Mouse (Mus musculus) heart, embryonic 10.5 days (tissue): Measurements from ENCODE around the gene Tnpo3. TPM values are rescaled to one million over a fixed set of nuclear protein-coding genes. Genes with fewer than 3 reads are reported as not detected.

Experiments
- DNase-seq: peaks from one replicate; pipeline ENCODE4 v3.0.0-alpha.2; 2017; ENCODE audit warnings: low spot score
- H3K27ac ChIP-seq: fragments of 300-500 bp; sonication (generic); 2 replicates; pipeline ENCODE4 v1.5.1; 2016; ENCODE audit warnings: mild to moderate bottlenecking
- H3K27me3 ChIP-seq: fragments of 300-500 bp; sonication (generic); 2 replicates; pipeline ENCODE4 v1.6.1; 2016; ENCODE audit warnings: mild to moderate bottlenecking; ENCODE audit not compliant: poor library complexity, insufficient read depth, severe bottlenecking
- H3K36me3 ChIP-seq: fragments of 300-500 bp; sonication (generic); 2 replicates; pipeline ENCODE4 v1.6.1; 2016; ENCODE audit warnings: mild to moderate bottlenecking, moderate library complexity
- H3K4me1 ChIP-seq: fragments of 300-500 bp; sonication (generic); 2 replicates; pipeline ENCODE4 v1.6.1; 2016; ENCODE audit warnings: mild to moderate bottlenecking
- H3K4me3 ChIP-seq: fragments of 300-500 bp; sonication (generic); 2 replicates; pipeline ENCODE4 v1.5.1; 2016; ENCODE audit warnings: mild to moderate bottlenecking, moderate library complexity
- H3K9me3 ChIP-seq: fragments of 300-500 bp; sonication (generic); 2 replicates; pipeline ENCODE4 v1.6.1; 2016; ENCODE audit warnings: mild to moderate bottlenecking, moderate library complexity
- WGBS: fragments of 180-500 bp; shearing (Covaris S2); methylation state at CpG from one replicate; pipeline ENCODE4 v1.1.7; 2016; 5-methylcytosine and 5-hydroxymethylcytosine counted together
- polyA plus RNA-seq: library from polyadenylated mRNA; unstranded; fragments of >200 nt; fragmentation: Nextera tagmentation; extraction: Ambion mirVana; gene quantifications from 2 replicates; pipeline ENCODE4 v1.2.1, GENCODE M21; 2016

Tnpo3 gene
- polyA plus RNA-seq, 1 experiment from 2014 or later: 90.2 TPM

DNA sequence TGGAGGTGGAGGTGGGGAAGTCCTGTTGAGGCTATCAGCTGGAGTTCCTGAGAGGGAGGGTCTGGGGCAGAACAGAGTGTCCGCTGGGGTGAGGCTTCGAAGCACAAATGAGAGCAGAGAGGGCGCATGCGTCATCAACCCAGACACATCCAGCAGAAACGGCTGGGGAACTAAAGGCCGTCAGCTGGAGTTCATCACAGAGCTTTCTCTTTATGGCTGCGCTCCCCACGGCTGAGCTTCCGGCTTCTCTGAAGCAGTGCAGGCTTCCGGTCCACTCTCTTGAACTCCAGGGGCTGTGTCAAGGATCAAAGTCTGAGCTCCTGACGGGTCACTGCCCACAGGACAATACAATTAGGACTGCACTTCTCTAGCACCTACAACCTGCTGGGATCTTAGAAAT lies 96.4 kb downstream of the Tnpo3 start:
- peaks cover 11% of the 10 kb centered on the region; the same call in 1 of the 2 replicates for H3K27me3 ChIP-seq
- H3K9me3 ChIP-seq: no peaks in the 10 kb centered on the region
- peak overlapping the region; percentile 45 for H3K4me3 ChIP-seq
- peaks cover 54% of the 10 kb centered on the region for H3K4me1 ChIP-seq
- peak; percentile 87 for DNase-seq
- WGBS: 0% methylated on average over 11 of the region's 11 CpGs
- peak overlapping the region; percentile 86 for H3K27ac ChIP-seq
- H3K36me3 ChIP-seq: no peaks in the 10 kb centered on the region

DNA sequence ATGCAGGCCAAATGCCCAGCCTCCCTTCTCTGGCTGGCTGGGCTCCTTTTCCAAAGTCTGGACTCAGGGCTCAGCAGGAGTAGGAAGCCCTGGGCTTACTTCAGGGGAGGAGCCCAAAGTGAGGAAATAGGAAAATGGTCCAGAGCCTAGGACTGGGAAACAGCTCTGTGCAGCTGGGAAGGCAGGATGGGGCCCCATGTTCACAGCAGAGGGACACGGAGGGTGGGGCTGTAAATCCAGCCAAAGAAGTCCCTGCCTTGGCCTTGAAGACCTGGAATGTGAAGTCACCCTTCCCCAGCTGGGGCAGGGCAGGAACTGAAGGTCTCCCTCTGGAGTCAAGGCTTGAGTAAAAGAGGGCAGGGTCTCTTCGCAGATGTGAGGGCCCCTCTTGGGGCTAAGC lies 100.6 kb downstream of the Tnpo3 start:
- 48% methylated on average over 2 of the region's 2 CpGs for WGBS
- Histone ChIP-seq H3K27me3 (peaks cover 45% of the 10 kb centered on the region), H3K4me3 (0 out of 2 replicates have a peak overlapping the region, but pooled peaks have one; percentile 15), H3K4me1 (peaks cover 61% of the 10 kb centered on the region), H3K9me3 (no peaks in the 10 kb centered on the region), H3K27ac (peak overlapping the region; percentile 44; the same call in 1 of the 2 replicates), H3K36me3 (peaks cover 2% of the 10 kb centered on the region; the same call in 1 of the 2 replicates)
- DNase-seq: no peak

DNA sequence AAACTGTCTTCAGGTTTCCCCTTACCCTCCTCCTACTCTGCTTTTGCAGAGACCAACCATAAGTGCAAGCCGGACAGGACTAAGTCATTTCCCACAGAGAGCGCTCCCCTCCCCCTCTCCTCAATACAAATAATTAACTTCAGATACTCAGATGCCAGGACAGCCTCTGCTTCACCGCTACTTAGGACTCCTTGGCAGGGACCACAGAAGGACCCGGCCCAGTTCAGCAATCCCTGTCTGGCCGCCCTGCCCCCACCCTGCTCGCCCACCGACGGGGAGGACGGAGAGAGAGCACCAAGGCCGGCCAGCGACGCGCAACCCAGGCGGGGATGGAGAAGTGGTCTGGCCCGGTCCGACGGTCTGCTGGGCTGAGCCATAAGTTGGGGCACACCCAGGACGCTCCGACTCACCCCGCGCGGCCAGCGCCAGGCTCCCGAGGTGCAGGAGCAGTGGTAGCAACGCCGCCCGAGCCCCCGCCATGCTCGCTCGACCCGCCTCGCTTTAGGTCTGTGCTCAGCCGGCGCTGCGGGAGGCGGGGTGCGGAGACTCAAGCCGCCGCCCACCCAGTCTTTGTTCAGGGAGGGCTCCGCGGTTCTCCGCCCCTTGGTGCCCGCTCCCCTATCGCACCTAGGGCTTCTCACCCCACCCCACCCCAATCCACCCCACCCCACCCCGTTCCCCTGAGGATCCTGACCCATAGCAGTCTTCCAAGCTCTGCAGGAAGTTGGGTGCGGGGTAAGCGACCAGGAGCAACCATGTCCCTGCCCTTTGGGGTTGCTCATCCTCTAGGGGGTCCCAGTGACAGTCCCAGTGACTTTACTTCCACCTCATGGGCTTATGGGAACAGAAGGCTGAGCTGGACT lies 102.0 kb downstream of the Tnpo3 start, which contains the start of gene Kcp:
TSS of gene Kcp (minus strand) at position 506 of the 863 bp plus-strand sequence.
- H3K4me1 ChIP-seq: peaks cover 46% of the 10 kb centered on the region
- H3K36me3 ChIP-seq: peaks cover 2% of the 10 kb centered on the region; the same call in 1 of the 2 replicates
- WGBS: 1% methylated on average over 47 of the region's 47 CpGs
- peak within 1 kb of the TSS; percentile 89 for H3K27ac ChIP-seq
- peak within 1 kb of the TSS; percentile 77 for H3K4me3 ChIP-seq
- peaks cover 50% of the 10 kb centered on the region for H3K27me3 ChIP-seq
- H3K9me3 ChIP-seq: no peaks in the 10 kb centered on the region
- DNase-seq: no peak

DNA sequence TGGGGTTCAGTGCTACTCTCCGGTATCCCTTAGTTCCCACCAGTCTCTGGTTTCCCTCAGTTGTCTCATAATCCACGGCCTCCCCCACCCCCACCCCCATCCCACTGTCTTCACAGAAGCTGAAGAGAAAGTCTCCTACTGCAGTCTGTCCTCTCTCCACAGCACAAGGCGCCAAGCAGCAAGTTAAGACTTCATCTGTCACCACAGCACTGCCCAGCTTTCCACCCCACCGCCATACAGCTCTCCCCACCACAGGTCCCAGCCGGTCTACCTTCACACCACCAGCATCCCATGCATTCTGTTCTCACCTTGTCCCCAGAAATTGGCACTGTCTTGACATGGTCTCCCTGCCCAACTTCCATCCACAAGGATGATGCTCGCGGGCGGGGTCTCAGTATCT lies 102.9 kb downstream of the Tnpo3 start:
- Histone ChIP-seq H3K9me3 (no peaks in the 10 kb centered on the region), H3K27me3 (peaks cover 50% of the 10 kb centered on the region), H3K4me1 (peaks cover 41% of the 10 kb centered on the region), H3K27ac (peak overlapping the region; percentile 89), H3K4me3 (peak overlapping the region; percentile 77), H3K36me3 (peaks cover 7% of the 10 kb centered on the region; the same call in 1 of the 2 replicates)
- WGBS: 21% methylated on average over 8 of the region's 8 CpGs
- DNase-seq: no peak

DNA sequence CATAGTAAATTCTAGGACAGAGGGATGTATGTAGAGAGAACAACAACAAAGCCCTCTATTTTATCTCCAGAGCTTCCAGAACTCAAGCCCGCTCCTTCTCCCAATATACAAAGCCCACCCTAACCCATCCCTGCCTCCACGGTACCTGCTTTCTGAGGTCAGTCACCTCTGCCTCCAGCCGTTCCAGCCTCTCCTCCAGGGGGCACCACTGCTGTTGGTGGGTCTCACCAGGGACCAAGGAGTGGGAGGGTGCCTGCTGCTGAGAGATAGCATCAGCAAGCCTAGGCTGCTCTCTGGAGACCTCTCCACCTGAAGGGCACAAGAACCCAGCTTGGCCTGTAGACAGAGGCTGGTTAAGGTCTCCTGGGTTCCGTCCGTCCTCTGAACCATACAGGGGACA lies 104.2 kb downstream of the Tnpo3 start:
- Histone ChIP-seq H3K9me3 (no peaks in the 10 kb centered on the region), H3K27me3 (peaks cover 50% of the 10 kb centered on the region), H3K4me1 (peaks cover 44% of the 10 kb centered on the region), H3K36me3 (peaks cover 9% of the 10 kb centered on the region; the same call in 1 of the 2 replicates), H3K27ac (no peak overlapping the region), H3K4me3 (no peak overlapping the region)
- DNase-seq: no peak
- 90% methylated on average over 5 of the region's 5 CpGs for WGBS

DNA sequence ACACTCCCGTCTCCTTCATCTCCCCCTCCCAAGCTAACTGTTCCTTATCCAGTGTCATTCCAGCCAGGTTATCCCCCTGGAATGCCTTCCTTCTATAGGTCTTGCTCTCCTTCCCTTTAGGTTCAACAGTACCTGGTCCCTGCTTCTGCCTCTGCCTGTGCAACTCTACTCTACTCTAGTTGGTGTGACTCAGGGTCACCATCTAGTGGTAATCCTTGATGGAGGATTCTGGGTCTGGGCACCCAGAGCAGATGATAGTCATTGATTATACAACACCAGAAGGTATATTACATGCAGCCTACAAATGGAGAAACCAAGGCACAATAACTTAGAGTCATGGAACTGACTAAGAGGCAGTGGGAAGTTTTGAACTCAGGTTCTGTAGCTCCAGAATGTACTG lies 108.1 kb downstream of the Tnpo3 start:
- Histone ChIP-seq H3K9me3 (no peaks in the 10 kb centered on the region), H3K27ac (no peak overlapping the region), H3K36me3 (peaks cover 26% of the 10 kb centered on the region), H3K4me1 (peaks cover 18% of the 10 kb centered on the region), H3K4me3 (no peak overlapping the region), H3K27me3 (peaks cover 48% of the 10 kb centered on the region)
- 86% methylated on average over 1 of the region's 1 CpGs for WGBS
- no peak for DNase-seq

DNA sequence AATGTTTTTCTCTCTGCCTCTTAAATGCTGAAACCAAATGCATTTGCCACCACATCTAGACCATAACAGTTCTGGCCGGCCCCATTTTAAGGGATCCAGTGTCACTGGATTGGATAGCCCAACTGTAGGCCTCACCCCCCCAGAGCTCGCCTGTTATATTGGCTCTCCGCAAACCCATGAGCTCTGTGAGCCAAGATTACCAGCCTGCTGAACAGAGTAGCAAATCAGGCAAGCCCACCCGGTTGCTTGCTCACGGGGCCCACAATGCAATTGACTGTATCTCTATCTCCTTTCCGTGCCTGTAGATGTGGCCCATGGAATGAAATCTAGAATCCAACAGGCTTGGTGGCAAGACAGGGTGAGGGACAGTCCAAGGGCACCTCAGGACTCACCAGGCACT lies 108.9 kb downstream of the Tnpo3 start:
- Histone ChIP-seq H3K36me3 (peaks cover 32% of the 10 kb centered on the region), H3K4me3 (no peak overlapping the region), H3K27me3 (peaks cover 48% of the 10 kb centered on the region), H3K9me3 (no peaks in the 10 kb centered on the region), H3K27ac (no peak overlapping the region; the same call in 1 of the 2 replicates), H3K4me1 (peaks cover 18% of the 10 kb centered on the region)
- WGBS: 80% methylated on average over 6 of the region's 6 CpGs
- DNase-seq: no peak

DNA sequence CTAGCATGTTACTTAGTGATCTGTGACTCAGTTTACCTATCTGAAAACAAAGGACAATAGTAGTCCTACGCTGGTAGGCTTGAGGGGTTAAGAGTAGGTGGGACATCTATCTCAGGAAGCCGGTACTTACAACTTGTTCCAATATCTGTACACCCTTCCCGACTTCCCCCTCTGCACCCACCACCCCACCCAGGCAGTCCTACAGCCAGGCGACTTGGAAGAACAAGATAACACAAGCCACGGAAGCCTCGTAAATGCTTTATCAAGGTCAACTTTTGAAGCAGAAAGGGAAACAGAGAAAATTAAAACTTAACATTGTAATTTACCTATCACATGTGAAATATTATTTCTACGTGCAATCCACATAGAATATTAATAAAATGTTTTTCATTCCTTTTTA lies 109.5 kb downstream of the Tnpo3 start:
- WGBS: 72% methylated on average over 7 of the region's 7 CpGs
- Histone ChIP-seq H3K9me3 (no peaks in the 10 kb centered on the region), H3K4me1 (peaks cover 18% of the 10 kb centered on the region), H3K36me3 (peaks cover 35% of the 10 kb centered on the region), H3K4me3 (no peak overlapping the region), H3K27me3 (peaks cover 50% of the 10 kb centered on the region), H3K27ac (no peak overlapping the region)
- DNase-seq: no peak

DNA sequence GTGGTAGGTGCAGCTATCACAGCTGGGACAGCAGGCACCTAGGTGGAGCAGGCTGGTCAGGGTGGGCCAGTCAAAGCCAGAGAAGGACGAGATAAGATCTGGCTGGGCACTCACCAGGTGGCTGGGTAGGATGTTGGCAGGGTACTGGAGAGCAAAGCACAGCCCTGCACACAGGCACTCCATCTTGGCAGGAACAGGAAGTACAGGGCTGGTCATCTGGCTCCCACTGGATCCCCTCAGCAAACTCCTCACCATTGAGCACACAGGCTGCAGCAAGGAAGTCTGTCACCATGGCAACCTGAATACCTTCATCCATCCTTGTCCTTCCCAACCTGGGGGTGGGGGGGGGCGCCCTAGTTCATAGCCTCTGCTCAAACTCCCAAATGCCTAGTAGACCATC lies 111.9 kb downstream of the Tnpo3 start:
- DNase-seq: no peak
- Histone ChIP-seq H3K4me3 (no peak overlapping the region), H3K9me3 (no peaks in the 10 kb centered on the region), H3K4me1 (peaks cover 16% of the 10 kb centered on the region), H3K27ac (no peak overlapping the region), H3K36me3 (peaks cover 38% of the 10 kb centered on the region), H3K27me3 (peaks cover 56% of the 10 kb centered on the region)
- 47% methylated on average over 2 of the region's 2 CpGs for WGBS

DNA sequence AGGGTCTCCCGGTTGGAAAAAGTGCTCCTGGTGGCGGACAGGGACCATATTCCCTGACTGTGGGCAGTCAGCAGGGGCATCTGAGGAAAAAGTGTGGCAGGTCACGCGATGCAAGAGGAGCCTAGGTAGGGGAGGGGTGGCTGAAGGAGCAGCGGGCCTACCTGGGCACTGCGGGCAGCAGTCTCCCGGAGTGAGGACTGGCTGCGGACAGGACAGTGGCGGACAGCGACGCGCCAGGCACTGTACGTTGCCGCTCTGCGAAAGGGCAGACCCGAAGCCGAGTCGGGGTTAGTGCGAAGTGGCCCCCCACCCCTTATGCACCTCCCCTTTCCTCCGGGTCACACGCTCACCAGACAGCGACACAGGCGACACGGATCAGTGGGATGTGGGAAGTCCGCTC lies 113.4 kb downstream of the Tnpo3 start:
- peaks cover 15% of the 10 kb centered on the region for H3K4me1 ChIP-seq
- peaks cover 40% of the 10 kb centered on the region for H3K36me3 ChIP-seq
- H3K27ac ChIP-seq: no peak overlapping the region
- peak overlapping the region; percentile 20 for H3K4me3 ChIP-seq
- H3K9me3 ChIP-seq: no peaks in the 10 kb centered on the region
- WGBS: 14% methylated on average over 25 of the region's 25 CpGs
- H3K27me3 ChIP-seq: peaks cover 69% of the 10 kb centered on the region
- DNase-seq: no peak

DNA sequence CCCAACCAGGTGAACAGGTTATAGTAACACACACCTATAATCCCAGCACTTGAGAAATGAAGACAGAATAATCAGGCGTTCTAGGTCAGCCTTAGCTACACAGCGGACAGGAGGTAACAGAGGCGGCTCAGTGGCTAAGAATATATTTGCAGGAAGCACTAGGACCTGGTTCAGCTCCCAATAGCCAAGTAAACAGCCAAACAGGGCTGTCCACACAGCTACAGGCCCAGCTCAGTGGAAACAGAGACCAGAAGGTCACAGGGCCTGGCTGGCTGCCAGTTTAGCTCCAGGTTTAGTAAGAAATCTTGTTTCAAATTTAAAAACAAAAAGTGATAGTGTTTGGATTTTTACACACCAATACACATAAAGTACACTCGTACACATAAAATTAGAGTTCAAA lies 115.6 kb downstream of the Tnpo3 start:
- peaks cover 34% of the 10 kb centered on the region for H3K36me3 ChIP-seq
- WGBS: 76% methylated on average over 4 of the region's 4 CpGs

More for the DNA sequence above, 115.6 kb downstream of the Tnpo3 start:
- H3K27me3 ChIP-seq: peaks cover 85% of the 10 kb centered on the region
- DNase-seq: no peak
- no peak overlapping the region for H3K27ac ChIP-seq
- H3K4me3 ChIP-seq: no peak overlapping the region
- peaks cover 12% of the 10 kb centered on the region for H3K4me1 ChIP-seq
- no peaks in the 10 kb centered on the region for H3K9me3 ChIP-seq
